Mouse (Mus musculus): ENCODE data around the gene Lefty2. TPM values are rescaled to one million over a fixed set of nuclear protein-coding genes. Genes with fewer than 3 reads are reported as not detected.

Lefty2 gene
- polyA plus RNA-seq, 1 experiment, result 1.4 TPM

DNA sequence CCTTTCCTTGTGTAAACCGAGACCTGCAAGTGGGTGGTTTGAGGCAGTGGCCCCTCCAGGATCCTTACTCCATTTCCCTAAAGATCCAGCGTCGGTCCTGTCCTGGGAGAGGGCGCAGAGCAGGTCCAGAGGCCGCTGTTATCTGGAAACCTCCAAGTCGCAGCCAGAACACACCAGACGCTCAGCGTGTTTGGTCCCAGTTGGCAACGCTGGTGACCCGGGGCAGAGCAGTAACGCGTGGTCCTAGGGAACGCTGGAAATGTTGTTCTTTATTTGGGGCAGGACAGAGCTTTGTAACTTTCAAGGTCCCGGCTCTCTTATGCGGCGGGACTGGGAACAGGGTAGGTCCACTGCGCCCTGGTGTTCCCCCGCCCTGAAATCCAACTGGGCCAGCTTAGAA lies 48.8 kb downstream of the Lefty2 start:
- H3K4me1 ChIP-seq (ENCODE audit: control insufficient read depth, insufficient read depth, low read length), result peaks cover 7% of the 10 kb centered on the region
- peak overlapping the region; percentile 97 for H3K4me3 ChIP-seq (replicated peaks; ENCODE audit: control insufficient read depth, low read depth, low read length)
- WGBS, result 5% methylated on average over 18 of the region's 18 CpGs
- 0 out of 2 replicates have a peak, but pooled peaks have one; percentile 27 for TF ChIP-seq POLR2A (IDR thresholded peaks at IDR 0.05; ENCODE audit: borderline replicate concordance, control insufficient read depth, low read depth, low read length)
- TF ChIP-seq CTCF (IDR thresholded peaks at IDR 0.05; ENCODE audit: control insufficient read depth, insufficient read depth, low read length), result no peak
- peak overlapping the region; percentile 97 for H3K27ac ChIP-seq (ENCODE audit: control insufficient read depth, insufficient read depth, low read depth, low read length, poor library complexity)

DNA sequence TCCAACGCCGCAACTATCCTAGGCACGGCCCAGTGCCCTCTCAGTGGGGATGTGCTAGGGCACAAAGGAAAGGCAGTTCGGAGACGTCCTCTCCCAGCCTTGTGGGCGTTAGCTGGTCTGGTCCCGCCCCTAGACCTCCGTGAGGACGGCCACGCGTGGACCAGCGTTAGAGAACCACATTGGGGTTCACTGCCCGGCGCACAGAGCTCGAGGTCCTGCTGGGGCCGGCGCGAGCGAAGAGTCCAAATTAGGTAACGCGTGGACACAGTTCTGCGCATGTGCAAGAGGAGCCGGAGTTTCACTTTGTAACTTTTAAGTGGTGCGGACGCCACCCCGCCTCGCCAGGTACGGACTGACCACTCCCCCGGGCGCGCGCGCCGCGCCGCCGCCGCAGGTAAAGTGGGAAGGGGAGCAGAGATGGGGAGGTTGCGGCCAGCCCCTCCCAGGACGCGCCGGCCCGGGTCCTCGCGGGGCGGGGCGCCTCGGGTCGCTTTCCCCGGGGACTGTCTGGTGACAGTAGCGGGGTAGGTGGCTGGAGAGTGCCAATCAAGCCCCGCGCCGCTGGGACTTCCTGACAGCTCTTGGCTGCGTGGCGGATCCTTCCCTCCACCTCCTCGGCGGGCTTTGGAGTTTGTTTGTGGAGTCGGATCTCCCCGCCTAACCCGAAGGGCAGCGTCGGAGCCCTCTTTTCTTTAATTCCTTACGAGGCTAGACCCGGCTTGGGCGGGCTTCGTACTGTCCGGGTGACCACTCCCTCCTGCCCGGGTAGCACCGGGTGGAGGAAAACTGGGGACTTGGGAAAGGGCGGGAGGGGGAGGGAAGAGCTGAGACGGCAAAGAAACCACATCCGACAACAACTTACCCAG lies 49.5 kb downstream of the Lefty2 start, which contains the start of gene Tmem63a:
Tmem63a (plus strand) TSS at position 179 of the 866 bp plus-strand sequence.
- TF ChIP-seq POLR2A (IDR thresholded peaks at IDR 0.05; ENCODE audit: borderline replicate concordance, control insufficient read depth, low read depth, low read length), result peak; percentile 36; the same call in 1 of the 2 replicates
- no peak for TF ChIP-seq CTCF (IDR thresholded peaks at IDR 0.05; ENCODE audit: control insufficient read depth, insufficient read depth, low read length)
- Histone ChIP-seq H3K4me3 (replicated peaks; ENCODE audit: control insufficient read depth, low read depth, low read length) (peak within 1 kb of the TSS; percentile 97), H3K27ac (ENCODE audit: control insufficient read depth, insufficient read depth, low read depth, low read length, poor library complexity) (peak within 1 kb of the TSS; percentile 97), H3K4me1 (ENCODE audit: control insufficient read depth, insufficient read depth, low read length) (peaks cover 7% of the 10 kb centered on the region)
- WGBS, result under 1% methylated on average over 73 of the region's 73 CpGs

DNA sequence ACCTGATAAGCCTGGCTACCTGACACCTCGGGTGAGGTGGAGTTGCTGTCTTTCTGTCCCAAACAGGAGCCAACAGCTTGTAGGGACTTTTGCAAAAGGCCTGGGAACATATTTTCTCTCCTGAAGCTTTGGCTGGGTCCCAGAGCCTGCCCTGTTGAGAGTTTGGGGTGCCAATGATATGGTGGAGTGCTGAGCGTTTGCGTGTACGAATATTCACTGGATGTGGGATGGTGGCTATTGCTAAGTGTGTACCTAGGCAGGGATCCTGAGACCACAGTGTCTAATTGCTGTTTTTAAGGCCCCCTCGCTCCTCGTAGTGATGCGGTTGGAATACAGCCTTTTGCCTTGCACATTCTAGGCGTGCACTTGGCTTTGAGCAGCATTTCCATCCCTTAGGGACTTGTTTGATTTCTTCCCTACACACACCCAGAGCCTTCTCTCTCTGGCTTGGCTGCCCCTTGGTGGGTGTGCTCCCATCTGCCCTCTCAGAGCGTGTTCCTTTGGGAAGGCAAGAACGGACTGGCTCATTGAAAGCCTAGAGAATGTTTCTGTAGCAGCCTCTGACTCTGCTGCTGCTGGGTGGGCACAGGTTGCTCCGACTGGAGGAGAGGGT lies 50.2 kb downstream of the Lefty2 start:
- H3K27ac ChIP-seq (ENCODE audit: control insufficient read depth, insufficient read depth, low read depth, low read length, poor library complexity), result peak overlapping the region; percentile 97
- no peak for TF ChIP-seq POLR2A (IDR thresholded peaks at IDR 0.05; ENCODE audit: borderline replicate concordance, control insufficient read depth, low read depth, low read length)
- TF ChIP-seq CTCF (IDR thresholded peaks at IDR 0.05; ENCODE audit: control insufficient read depth, insufficient read depth, low read length), result no peak
- WGBS, result 42% methylated on average over 11 of the region's 11 CpGs
- H3K4me3 ChIP-seq (replicated peaks; ENCODE audit: control insufficient read depth, low read depth, low read length), result peak overlapping the region; percentile 97
- H3K4me1 ChIP-seq (ENCODE audit: control insufficient read depth, insufficient read depth, low read length), result peaks cover 7% of the 10 kb centered on the region

DNA sequence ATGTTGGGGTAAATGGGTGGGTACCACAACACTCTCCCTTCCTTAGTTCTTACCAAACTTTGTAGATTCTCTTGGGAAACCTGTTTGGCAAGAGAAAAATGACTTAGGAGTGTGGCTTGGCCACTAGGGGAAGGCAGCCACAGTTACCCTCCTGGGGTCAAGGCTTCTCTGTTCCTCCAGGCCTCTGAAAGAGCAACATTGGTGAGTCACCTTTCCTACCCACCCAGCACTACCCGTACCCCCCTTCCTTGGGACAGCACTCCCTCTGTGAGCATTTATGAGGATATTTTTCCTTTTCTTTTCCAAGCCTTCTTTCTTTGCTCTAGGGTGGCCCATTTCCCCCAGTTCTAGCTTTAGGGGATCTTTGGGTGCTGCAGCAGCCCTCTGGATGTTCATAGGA lies 51.0 kb downstream of the Lefty2 start:
- peak overlapping the region; percentile 97 for H3K27ac ChIP-seq (ENCODE audit: control insufficient read depth, insufficient read depth, low read depth, low read length, poor library complexity)
- WGBS, result 34% methylated on average over 1 of the region's 1 CpGs
- H3K4me3 ChIP-seq (replicated peaks; ENCODE audit: control insufficient read depth, low read depth, low read length), result peak overlapping the region; percentile 97
- H3K4me1 ChIP-seq (ENCODE audit: control insufficient read depth, insufficient read depth, low read length), result peaks cover 7% of the 10 kb centered on the region
- TF ChIP-seq POLR2A (IDR thresholded peaks at IDR 0.05; ENCODE audit: borderline replicate concordance, control insufficient read depth, low read depth, low read length), result no peak
- TF ChIP-seq CTCF (IDR thresholded peaks at IDR 0.05; ENCODE audit: control insufficient read depth, insufficient read depth, low read length), result peak; percentile 27; the same call in 1 of the 2 replicates

DNA sequence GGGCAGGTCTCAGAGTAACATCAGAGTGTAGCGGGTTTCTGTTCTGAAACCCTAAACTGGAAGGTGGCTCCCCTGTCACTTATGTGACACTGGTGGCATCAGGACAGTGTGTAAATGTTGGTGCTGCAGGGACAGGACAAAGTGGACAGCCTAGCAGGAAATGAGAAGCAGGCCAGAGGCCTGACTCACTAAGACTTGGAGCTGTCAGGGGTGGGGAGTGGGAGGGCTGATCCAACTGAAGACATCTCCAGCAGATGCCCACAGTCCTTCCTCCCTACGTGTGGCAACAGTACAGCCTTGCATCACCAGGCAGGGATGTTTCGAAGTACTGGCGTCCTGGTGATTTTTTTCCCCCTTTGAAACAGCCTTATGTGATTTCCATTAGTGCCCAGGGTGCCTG lies 51.6 kb downstream of the Lefty2 start:
- Histone ChIP-seq H3K4me1 (ENCODE audit: control insufficient read depth, insufficient read depth, low read length) (peaks cover 7% of the 10 kb centered on the region), H3K4me3 (replicated peaks; ENCODE audit: control insufficient read depth, low read depth, low read length) (peak overlapping the region; percentile 57), H3K27ac (ENCODE audit: control insufficient read depth, insufficient read depth, low read depth, low read length, poor library complexity) (peak overlapping the region; percentile 97)
- TF ChIP-seq POLR2A (IDR thresholded peaks at IDR 0.05; ENCODE audit: borderline replicate concordance, control insufficient read depth, low read depth, low read length), result no peak
- TF ChIP-seq CTCF (IDR thresholded peaks at IDR 0.05; ENCODE audit: control insufficient read depth, insufficient read depth, low read length), result no peak
- WGBS, result 38% methylated on average over 4 of the region's 4 CpGs

DNA sequence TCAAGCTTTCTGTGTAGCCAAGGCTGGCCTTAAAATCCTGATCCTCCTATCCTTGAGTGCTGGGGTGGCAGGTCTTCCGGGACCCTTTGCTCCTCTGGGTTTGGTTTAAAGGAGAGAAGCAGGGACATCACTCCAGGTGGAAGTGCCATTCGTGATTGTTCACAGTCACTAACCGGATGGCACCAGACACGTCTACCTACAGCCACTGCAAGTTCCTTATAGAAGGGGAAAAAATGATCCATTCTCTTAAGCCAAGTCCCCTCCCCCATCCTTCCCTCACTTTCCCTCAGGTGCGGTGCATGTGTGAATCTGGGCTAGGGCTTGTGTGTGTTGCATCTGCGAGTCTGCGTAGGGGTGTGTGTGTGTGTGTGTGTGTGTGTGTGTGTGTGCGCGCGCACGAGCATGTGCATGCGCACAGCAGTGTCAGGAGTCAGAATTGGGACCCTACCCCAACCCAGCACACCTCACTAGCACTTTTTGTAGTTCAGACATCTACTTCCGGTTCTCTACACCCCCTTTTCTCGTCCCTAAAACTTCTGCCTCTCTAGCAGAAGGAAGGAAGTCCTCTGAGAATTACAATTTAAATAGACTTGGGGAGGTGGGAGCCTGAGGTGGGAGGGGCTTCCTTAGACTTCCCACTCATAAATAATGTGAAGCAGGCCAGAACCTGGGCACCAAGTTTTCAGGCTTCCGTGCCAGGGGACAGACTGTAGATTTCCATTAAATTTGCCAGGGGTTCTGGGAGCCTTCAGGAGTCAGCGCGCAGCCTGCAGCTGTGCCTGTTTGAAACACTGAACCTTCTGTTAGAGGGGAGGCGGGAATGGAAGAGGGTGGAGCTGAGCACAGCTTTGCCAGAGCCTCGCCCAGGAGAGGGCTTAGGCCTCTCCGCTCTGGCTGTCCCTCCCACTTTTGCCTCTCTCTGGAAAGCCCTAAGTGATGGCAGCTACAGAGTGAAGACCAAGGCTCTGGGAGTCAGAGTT lies 52.4 kb downstream of the Lefty2 start:
- TF ChIP-seq POLR2A (IDR thresholded peaks at IDR 0.05; ENCODE audit: borderline replicate concordance, control insufficient read depth, low read depth, low read length), result no peak
- TF ChIP-seq CTCF (IDR thresholded peaks at IDR 0.05; ENCODE audit: control insufficient read depth, insufficient read depth, low read length), result no peak
- peak overlapping the region; percentile 57 for H3K4me3 ChIP-seq (replicated peaks; ENCODE audit: control insufficient read depth, low read depth, low read length)
- H3K4me1 ChIP-seq (ENCODE audit: control insufficient read depth, insufficient read depth, low read length), result peaks cover 7% of the 10 kb centered on the region
- peak overlapping the region; percentile 61 for H3K27ac ChIP-seq (ENCODE audit: control insufficient read depth, insufficient read depth, low read depth, low read length, poor library complexity)
- WGBS, result 8% methylated on average over 20 of the region's 20 CpGs

DNA sequence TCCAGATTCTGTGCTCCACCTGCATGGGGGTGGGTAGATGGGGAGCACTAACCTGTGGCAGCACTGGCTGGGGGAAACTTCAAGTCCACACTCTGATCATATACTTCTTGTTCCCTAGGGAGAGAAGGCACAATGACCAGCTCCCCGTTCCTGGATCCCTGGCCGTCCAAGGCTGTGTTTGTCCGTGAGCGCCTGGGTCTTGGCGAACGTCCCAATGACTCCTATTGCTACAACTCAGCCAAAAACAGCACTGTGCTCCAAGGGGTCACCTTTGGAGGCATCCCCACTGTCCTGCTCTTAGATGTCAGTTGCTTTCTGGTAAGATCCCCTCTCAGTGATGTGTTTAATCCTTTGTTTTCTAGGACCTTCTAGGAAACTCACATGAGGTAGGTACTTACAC lies 53.5 kb downstream of the Lefty2 start:
- no peak overlapping the region for H3K4me3 ChIP-seq (replicated peaks; ENCODE audit: control insufficient read depth, low read depth, low read length)
- TF ChIP-seq POLR2A (IDR thresholded peaks at IDR 0.05; ENCODE audit: borderline replicate concordance, control insufficient read depth, low read depth, low read length) (no peak), CTCF (IDR thresholded peaks at IDR 0.05; ENCODE audit: control insufficient read depth, insufficient read depth, low read length) (no peak)
- WGBS, result 87% methylated on average over 6 of the region's 6 CpGs
- peaks cover 6% of the 10 kb centered on the region for H3K4me1 ChIP-seq (ENCODE audit: control insufficient read depth, insufficient read depth, low read length)
- no peak overlapping the region for H3K27ac ChIP-seq (ENCODE audit: control insufficient read depth, insufficient read depth, low read depth, low read length, poor library complexity)

Other genes starting within 250 kb of the Lefty2 start
- 0.56 and 1.3 TPM in 2 replicates for gene Mixl1, start 196.1 kb upstream of the Lefty2 start, polyA plus RNA-seq (2011; ENCODE audit: insufficient read depth, insufficient read length, low replicate concordance, missing spikeins)
- 11.7 and 16.1 TPM in 2 replicates for gene Acbd3, start 167.1 kb upstream of the Lefty2 start, polyA plus RNA-seq (2011; ENCODE audit: insufficient read depth, insufficient read length, low replicate concordance, missing spikeins)
- gene H3f3a, start 79.2 kb upstream of the Lefty2 start, polyA plus RNA-seq (2011; ENCODE audit: insufficient read depth, insufficient read length, low replicate concordance, missing spikeins), result 682 and 801 TPM in 2 replicates
- 13.9 and 24.7 TPM in 2 replicates for gene Sde2, start 42.0 kb upstream of the Lefty2 start, polyA plus RNA-seq (2011; ENCODE audit: insufficient read depth, insufficient read length, low replicate concordance, missing spikeins)
- gene Pycr2, start 11.2 kb downstream of the Lefty2 start, polyA plus RNA-seq (2011; ENCODE audit: insufficient read depth, insufficient read length, low replicate concordance, missing spikeins), result 32.3 and 48.1 TPM in 2 replicates
- gene Lefty1, start 41.9 kb downstream of the Lefty2 start, polyA plus RNA-seq (2011; ENCODE audit: insufficient read depth, insufficient read length, low replicate concordance, missing spikeins), result 2.6 TPM in 2 replicates
- 20.7 and 32.8 TPM in 2 replicates for gene Tmem63a, start 49.2 kb downstream of the Lefty2 start, polyA plus RNA-seq (2011; ENCODE audit: insufficient read depth, insufficient read length, low replicate concordance, missing spikeins)
- gene Ephx1, start 127.8 kb downstream of the Lefty2 start, polyA plus RNA-seq (2011; ENCODE audit: insufficient read depth, insufficient read length, low replicate concordance, missing spikeins), result 7.2 and 13.4 TPM in 2 replicates
- gene 9130409I23Rik, start 158.1 kb downstream of the Lefty2 start, polyA plus RNA-seq (2011; ENCODE audit: insufficient read depth, insufficient read length, low replicate concordance, missing spikeins), result not detected in 2 replicates